Mouse (Mus musculus) limb, embryonic 11.5 days (tissue): ENCODE measurements at regions not wholly inside any gene's neighbourhood (a gene's known extent, or its start where the extent isn't known, plus 50 kb on each side); places are given as distances from the start of the nearest gene placed in this dataset.

Source experiments
- ATAC-seq: fragments of 200-750 bp; cut with Nextera tagmentation; 2 replicates; pipeline ENCODE4 v1.8.0; 2017; ENCODE audit warnings: low read depth; ENCODE audit not compliant: insufficient number of reproducible peaks, low FRiP score, low TSS enrichment
- DNase-seq: peaks from one replicate; pipeline ENCODE4 v3.0.0-alpha.2; 2015; ENCODE audit warnings: low spot score
- H3K27ac ChIP-seq: fragments of 300-500 bp; sonication (generic); replicated peaks from 2 replicates; pipeline ENCODE4 v1.5.1; 2014; ENCODE audit warnings: low read depth, mild to moderate bottlenecking, low read length
- H3K27me3 ChIP-seq: fragments of 300-500 bp; sonication (generic); 2 replicates; pipeline ENCODE4 v1.6.1; 2014; ENCODE audit warnings: mild to moderate bottlenecking, low read length, mixed read lengths; ENCODE audit not compliant: control insufficient read depth, insufficient read depth
- H3K36me3 ChIP-seq: fragments of 300-500 bp; sonication (generic); 2 replicates; pipeline ENCODE4 v1.6.1; 2014; ENCODE audit warnings: mild to moderate bottlenecking, low read length, moderate library complexity, mixed read lengths; ENCODE audit not compliant: control insufficient read depth, insufficient read depth
- H3K4me1 ChIP-seq: fragments of 300-500 bp; sonication (generic); 2 replicates; pipeline ENCODE4 v1.6.1; 2014; ENCODE audit warnings: low read length, mixed read lengths; ENCODE audit not compliant: control insufficient read depth, insufficient read depth
- H3K4me2 ChIP-seq: fragments of 300-500 bp; sonication (generic); 2 replicates; pipeline ENCODE4 v1.6.1; 2014; ENCODE audit warnings: low read depth, mild to moderate bottlenecking, moderate library complexity; ENCODE audit not compliant: severe bottlenecking
- H3K4me3 ChIP-seq: fragments of 300-500 bp; sonication (generic); 2 replicates; pipeline ENCODE4 v1.5.1; 2014; ENCODE audit warnings: low read depth, low read length
- H3K9ac ChIP-seq: fragments of 300-500 bp; sonication (generic); 2 replicates; pipeline ENCODE4 v1.6.1; 2014; ENCODE audit warnings: mild to moderate bottlenecking, low read length
- H3K9me3 ChIP-seq: fragments of 300-500 bp; sonication (generic); 2 replicates; pipeline ENCODE4 v1.6.1; 2016; ENCODE audit warnings: low read length; ENCODE audit not compliant: control insufficient read depth
- WGBS: fragments of 180-500 bp; shearing (Covaris S2); extraction: QIAGEN DNeasy Blood & Tissue Kit; methylation state at CpG from one replicate; pipeline ENCODE4 v1.1.7; 2014; 5-methylcytosine and 5-hydroxymethylcytosine counted together

GRCm38 (mm10) chr6:31621023-31621422, 57.2 kb upstream of the Podxl start:
- Histone ChIP-seq H3K9ac (no peak overlapping the region), H3K4me2 (no peak overlapping the region), H3K9me3 (no peaks in the 10 kb centered on the region), H3K27me3 (no peaks in the 10 kb centered on the region), H3K4me1 (no peaks in the 10 kb centered on the region), H3K27ac (no peak overlapping the region), H3K4me3 (no peak overlapping the region), H3K36me3 (no peaks in the 10 kb centered on the region)
- 81% methylated on average over 6 of the region's 6 CpGs for WGBS
- ATAC-seq (no peak), DNase-seq (no peak)

DNA sequence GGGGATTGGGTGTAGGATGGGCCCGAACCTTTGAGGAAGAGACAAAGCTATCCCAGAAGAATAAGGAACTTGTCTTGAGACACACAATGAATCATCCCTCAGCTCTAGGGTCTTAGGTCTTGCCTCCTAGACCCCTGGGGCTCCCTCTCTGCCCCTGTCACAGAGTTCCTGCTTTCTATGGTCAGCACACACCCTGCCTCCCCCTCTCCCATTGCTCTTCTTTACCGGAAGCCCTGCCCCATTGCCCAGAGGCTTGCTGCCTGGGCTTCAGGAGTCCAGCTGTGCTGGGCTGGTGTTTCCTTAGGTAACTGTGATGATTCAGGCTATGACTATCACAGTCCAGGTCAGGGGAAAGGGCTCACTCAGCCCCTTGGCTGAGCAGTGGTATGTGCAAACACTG, 55.1 kb upstream of the Podxl start:
- WGBS, result 84% methylated on average over 2 of the region's 2 CpGs
- no peak overlapping the region for H3K27ac ChIP-seq

DNA sequence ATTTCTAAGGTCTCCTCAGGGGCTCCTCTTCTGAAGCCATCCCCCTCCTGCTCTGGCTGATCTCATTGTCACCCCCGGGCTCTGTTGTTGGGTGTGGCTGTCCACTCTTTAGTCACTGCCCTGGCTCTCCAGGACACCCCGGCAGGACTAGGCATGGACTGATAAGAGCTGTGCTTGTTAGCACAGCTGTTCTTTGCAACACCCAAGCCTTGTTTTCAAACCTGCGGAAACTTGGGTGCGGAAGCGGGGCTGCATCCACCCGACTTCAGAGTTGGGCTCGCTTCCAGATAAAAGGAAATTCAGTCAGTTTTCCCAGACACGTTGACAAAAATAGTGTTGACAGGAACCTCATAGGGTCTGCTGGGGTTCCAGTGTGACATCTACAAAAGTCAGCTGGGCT, 53.6 kb upstream of the Podxl start:
- no peak overlapping the region for H3K4me3 ChIP-seq
- no peaks in the 10 kb centered on the region for H3K4me1 ChIP-seq
- H3K27me3 ChIP-seq, result no peaks in the 10 kb centered on the region
- WGBS, result 82% methylated on average over 8 of the region's 8 CpGs
- H3K27ac ChIP-seq, result no peak overlapping the region
- no peak overlapping the region for H3K9ac ChIP-seq
- DNase-seq, result no peak
- no peak for ATAC-seq
- no peak overlapping the region for H3K4me2 ChIP-seq
- H3K9me3 ChIP-seq, result no peaks in the 10 kb centered on the region
- no peaks in the 10 kb centered on the region for H3K36me3 ChIP-seq

More for the DNA sequence above, 55.1 kb upstream of the Podxl start:
- no peaks in the 10 kb centered on the region for H3K4me1 ChIP-seq
- no peak overlapping the region for H3K9ac ChIP-seq
- ATAC-seq (no peak), DNase-seq (no peak)
- no peaks in the 10 kb centered on the region for H3K36me3 ChIP-seq
- H3K4me3 ChIP-seq, result no peak overlapping the region
- no peak overlapping the region for H3K4me2 ChIP-seq
- no peaks in the 10 kb centered on the region for H3K9me3 ChIP-seq
- no peaks in the 10 kb centered on the region for H3K27me3 ChIP-seq

- H3K9me3 ChIP-seq, result no peaks in the 10 kb centered on the region
- ATAC-seq, result no peak
- H3K36me3 ChIP-seq, result no peaks in the 10 kb centered on the region
- H3K27ac ChIP-seq, result no peak overlapping the region
- no peaks in the 10 kb centered on the region for H3K4me1 ChIP-seq
- no peak overlapping the region for H3K4me3 ChIP-seq
- 96% methylated on average over 4 of the region's 4 CpGs for WGBS
- no peaks in the 10 kb centered on the region for H3K27me3 ChIP-seq
- DNase-seq, result no peak
- no peak overlapping the region for H3K9ac ChIP-seq
- H3K4me2 ChIP-seq, result no peak overlapping the region
Observed at GRCm38 (mm10) chr6:31615426-31615970, 51.7 kb upstream of the Podxl start.

GRCm38 (mm10) chr6:31614563-31614962, 50.8 kb upstream of the Podxl start:
- no peak overlapping the region for H3K4me3 ChIP-seq
- H3K27ac ChIP-seq, result no peak overlapping the region
- H3K4me2 ChIP-seq, result no peak overlapping the region
- H3K9me3 ChIP-seq, result no peaks in the 10 kb centered on the region
- H3K4me1 ChIP-seq, result no peaks in the 10 kb centered on the region
- no peaks in the 10 kb centered on the region for H3K27me3 ChIP-seq
- DNase-seq (no peak), ATAC-seq (no peak)
- 92% methylated on average over 4 of the region's 4 CpGs for WGBS
- H3K9ac ChIP-seq, result no peak overlapping the region
- no peaks in the 10 kb centered on the region for H3K36me3 ChIP-seq

- Histone ChIP-seq H3K4me1 (no peaks in the 10 kb centered on the region), H3K27me3 (no peaks in the 10 kb centered on the region), H3K4me2 (no peak overlapping the region), H3K4me3 (no peak overlapping the region), H3K27ac (no peak overlapping the region), H3K9me3 (no peaks in the 10 kb centered on the region), H3K9ac (no peak overlapping the region), H3K36me3 (no peaks in the 10 kb centered on the region)
- 53% methylated on average over 13 of the region's 13 CpGs for WGBS
- ATAC-seq (no peak), DNase-seq (no peak)
Observed at GRCm38 (mm10) chr6:31613590-31614319, 50.0 kb upstream of the Podxl start.
